Mouse (Mus musculus): ENCODE results near the gene Plekhh2. TPM values are rescaled to one million over a fixed set of nuclear protein-coding genes. Genes with fewer than 3 reads are reported as not detected.

The Plekhh2 gene
- polyA plus RNA-seq, 1 experiment from 2014 or later = 3.4 TPM

GRCm38 (mm10) chr17:84483673-84484320 lies 27.9 kb upstream of the Plekhh2 start:
- ATAC-seq (ENCODE audit: low FRiP score) = no peak

GRCm38 (mm10) chr17:84487415-84487814 lies 24.3 kb upstream of the Plekhh2 start:
- no peaks in the 10 kb centered on the region for H3K27me3 ChIP-seq (ENCODE audit: control insufficient read depth, insufficient read depth, low read length)
- no peak overlapping the region for H3K27ac ChIP-seq (ENCODE audit: low read depth, low read length)
- no peaks in the 10 kb centered on the region for H3K9me3 ChIP-seq (ENCODE audit: control insufficient read depth, low read length)
- no peaks in the 10 kb centered on the region for H3K4me1 ChIP-seq (replicated peaks; ENCODE audit: control insufficient read depth, insufficient read depth, low read length)
- no peak overlapping the region for H3K4me3 ChIP-seq (ENCODE audit: low read depth, low read length)
- 81% methylated on average over 2 of the region's 2 CpGs for WGBS
- ATAC-seq (ENCODE audit: low FRiP score) (no peak), DNase-seq (ENCODE audit: low spot score) (no peak)
- H3K4me2 ChIP-seq (replicated peaks; ENCODE audit: low read depth, low read length) = no peak overlapping the region
- no peak overlapping the region for H3K9ac ChIP-seq (ENCODE audit: low read depth, low read length)
- no peaks in the 10 kb centered on the region for H3K36me3 ChIP-seq (ENCODE audit: control insufficient read depth, insufficient read depth, low read length)

More at GRCm38 (mm10) chr17:84483673-84484320, 27.9 kb upstream of the Plekhh2 start:
- WGBS = 85% methylated on average over 6 of the region's 6 CpGs
- no peaks in the 10 kb centered on the region for H3K4me1 ChIP-seq (replicated peaks; ENCODE audit: control insufficient read depth, insufficient read depth, low read length)
- no peaks in the 10 kb centered on the region for H3K27me3 ChIP-seq (ENCODE audit: control insufficient read depth, insufficient read depth, low read length)
- H3K9me3 ChIP-seq (ENCODE audit: control insufficient read depth, low read length) = no peaks in the 10 kb centered on the region
- no peak for DNase-seq (ENCODE audit: low spot score)
- no peak overlapping the region for H3K9ac ChIP-seq (ENCODE audit: low read depth, low read length)
- no peak overlapping the region for H3K27ac ChIP-seq (ENCODE audit: low read depth, low read length)
- no peaks in the 10 kb centered on the region for H3K36me3 ChIP-seq (ENCODE audit: control insufficient read depth, insufficient read depth, low read length)
- no peak overlapping the region for H3K4me2 ChIP-seq (replicated peaks; ENCODE audit: low read depth, low read length)
- no peak overlapping the region for H3K4me3 ChIP-seq (ENCODE audit: low read depth, low read length)

GRCm38 (mm10) chr17:84492255-84492880 lies 19.3 kb upstream of the Plekhh2 start:
- no peaks in the 10 kb centered on the region for H3K4me1 ChIP-seq (replicated peaks; ENCODE audit: control insufficient read depth, insufficient read depth, low read length)
- 32% methylated on average over 5 of the region's 5 CpGs for WGBS
- DNase-seq (ENCODE audit: low spot score) (peak; percentile 26), ATAC-seq (ENCODE audit: low FRiP score) (no peak)
- no peaks in the 10 kb centered on the region for H3K9me3 ChIP-seq (ENCODE audit: control insufficient read depth, low read length)
- no peaks in the 10 kb centered on the region for H3K27me3 ChIP-seq (ENCODE audit: control insufficient read depth, insufficient read depth, low read length)
- H3K4me3 ChIP-seq (ENCODE audit: low read depth, low read length) = no peak overlapping the region
- no peak overlapping the region for H3K4me2 ChIP-seq (replicated peaks; ENCODE audit: low read depth, low read length)
- no peak overlapping the region for H3K27ac ChIP-seq (ENCODE audit: low read depth, low read length)
- H3K9ac ChIP-seq (ENCODE audit: low read depth, low read length) = no peak overlapping the region
- no peaks in the 10 kb centered on the region for H3K36me3 ChIP-seq (ENCODE audit: control insufficient read depth, insufficient read depth, low read length)

GRCm38 (mm10) chr17:84497026-84497425 lies 14.7 kb upstream of the Plekhh2 start:
- Histone ChIP-seq H3K4me1 (replicated peaks; ENCODE audit: control insufficient read depth, insufficient read depth, low read length) (no peaks in the 10 kb centered on the region), H3K27ac (ENCODE audit: low read depth, low read length) (no peak overlapping the region), H3K9me3 (ENCODE audit: control insufficient read depth, low read length) (no peaks in the 10 kb centered on the region), H3K4me2 (replicated peaks; ENCODE audit: low read depth, low read length) (no peak overlapping the region), H3K4me3 (ENCODE audit: low read depth, low read length) (no peak overlapping the region), H3K27me3 (ENCODE audit: control insufficient read depth, insufficient read depth, low read length) (no peaks in the 10 kb centered on the region), H3K9ac (ENCODE audit: low read depth, low read length) (no peak overlapping the region), H3K36me3 (ENCODE audit: control insufficient read depth, insufficient read depth, low read length) (no peaks in the 10 kb centered on the region)
- 87% methylated on average over 5 of the region's 5 CpGs for WGBS
- DNase-seq (ENCODE audit: low spot score) = no peak
- ATAC-seq (ENCODE audit: low FRiP score) = no peak

- DNase-seq (ENCODE audit: low spot score) (no peak), ATAC-seq (ENCODE audit: low FRiP score) (no peak)
- 60% methylated on average over 2 of the region's 2 CpGs for WGBS
- Histone ChIP-seq H3K4me3 (ENCODE audit: low read depth, low read length) (no peak overlapping the region), H3K36me3 (ENCODE audit: control insufficient read depth, insufficient read depth, low read length) (no peaks in the 10 kb centered on the region), H3K4me2 (replicated peaks; ENCODE audit: low read depth, low read length) (no peak overlapping the region), H3K4me1 (replicated peaks; ENCODE audit: control insufficient read depth, insufficient read depth, low read length) (no peaks in the 10 kb centered on the region), H3K27ac (ENCODE audit: low read depth, low read length) (no peak overlapping the region), H3K9ac (ENCODE audit: low read depth, low read length) (no peak overlapping the region), H3K27me3 (ENCODE audit: control insufficient read depth, insufficient read depth, low read length) (no peaks in the 10 kb centered on the region), H3K9me3 (ENCODE audit: control insufficient read depth, low read length) (no peaks in the 10 kb centered on the region)
Observed at GRCm38 (mm10) chr17:84497559-84497958, 14.1 kb upstream of the Plekhh2 start.

GRCm38 (mm10) chr17:84497972-84498604 lies 13.6 kb upstream of the Plekhh2 start:
- Histone ChIP-seq H3K27me3 (ENCODE audit: control insufficient read depth, insufficient read depth, low read length) (no peaks in the 10 kb centered on the region), H3K4me2 (replicated peaks; ENCODE audit: low read depth, low read length) (no peak overlapping the region), H3K4me3 (ENCODE audit: low read depth, low read length) (no peak overlapping the region), H3K36me3 (ENCODE audit: control insufficient read depth, insufficient read depth, low read length) (no peaks in the 10 kb centered on the region), H3K9ac (ENCODE audit: low read depth, low read length) (no peak overlapping the region), H3K9me3 (ENCODE audit: control insufficient read depth, low read length) (no peaks in the 10 kb centered on the region), H3K4me1 (replicated peaks; ENCODE audit: control insufficient read depth, insufficient read depth, low read length) (no peaks in the 10 kb centered on the region), H3K27ac (ENCODE audit: low read depth, low read length) (no peak overlapping the region)
- 76% methylated on average over 3 of the region's 3 CpGs for WGBS
- no peak for DNase-seq (ENCODE audit: low spot score)
- ATAC-seq (ENCODE audit: low FRiP score) = no peak

- H3K4me1 ChIP-seq (replicated peaks; ENCODE audit: control insufficient read depth, insufficient read depth, low read length) = no peaks in the 10 kb centered on the region
- H3K36me3 ChIP-seq (ENCODE audit: control insufficient read depth, insufficient read depth, low read length) = no peaks in the 10 kb centered on the region
- H3K4me3 ChIP-seq (ENCODE audit: low read depth, low read length) = no peak overlapping the region
- H3K4me2 ChIP-seq (replicated peaks; ENCODE audit: low read depth, low read length) = no peak overlapping the region
- H3K9me3 ChIP-seq (ENCODE audit: control insufficient read depth, low read length) = no peaks in the 10 kb centered on the region
- no peak overlapping the region for H3K9ac ChIP-seq (ENCODE audit: low read depth, low read length)
- ATAC-seq (ENCODE audit: low FRiP score) (no peak), DNase-seq (ENCODE audit: low spot score) (peak; percentile 10)
- H3K27ac ChIP-seq (ENCODE audit: low read depth, low read length) = no peak overlapping the region
- WGBS = 40% methylated on average over 5 of the region's 5 CpGs
- H3K27me3 ChIP-seq (ENCODE audit: control insufficient read depth, insufficient read depth, low read length) = no peaks in the 10 kb centered on the region
Observed at GRCm38 (mm10) chr17:84498639-84499038, 13.1 kb upstream of the Plekhh2 start.

GRCm38 (mm10) chr17:84502341-84502740 lies 9.4 kb upstream of the Plekhh2 start:
- Histone ChIP-seq H3K4me2 (replicated peaks; ENCODE audit: low read depth, low read length) (no peak overlapping the region), H3K27ac (ENCODE audit: low read depth, low read length) (no peak overlapping the region), H3K9me3 (ENCODE audit: control insufficient read depth, low read length) (no peaks in the 10 kb centered on the region), H3K4me1 (replicated peaks; ENCODE audit: control insufficient read depth, insufficient read depth, low read length) (no peaks in the 10 kb centered on the region), H3K36me3 (ENCODE audit: control insufficient read depth, insufficient read depth, low read length) (no peaks in the 10 kb centered on the region), H3K27me3 (ENCODE audit: control insufficient read depth, insufficient read depth, low read length) (no peaks in the 10 kb centered on the region), H3K4me3 (ENCODE audit: low read depth, low read length) (no peak overlapping the region), H3K9ac (ENCODE audit: low read depth, low read length) (no peak overlapping the region)
- DNase-seq (ENCODE audit: low spot score) (no peak), ATAC-seq (ENCODE audit: low FRiP score) (no peak)
- 85% methylated on average over 3 of the region's 3 CpGs for WGBS

- WGBS = 80% methylated on average over 2 of the region's 2 CpGs
- Histone ChIP-seq H3K27ac (ENCODE audit: low read depth, low read length) (no peak overlapping the region), H3K36me3 (ENCODE audit: control insufficient read depth, insufficient read depth, low read length) (no peaks in the 10 kb centered on the region), H3K27me3 (ENCODE audit: control insufficient read depth, insufficient read depth, low read length) (no peaks in the 10 kb centered on the region), H3K4me1 (replicated peaks; ENCODE audit: control insufficient read depth, insufficient read depth, low read length) (no peaks in the 10 kb centered on the region), H3K4me3 (ENCODE audit: low read depth, low read length) (no peak overlapping the region), H3K9me3 (ENCODE audit: control insufficient read depth, low read length) (no peaks in the 10 kb centered on the region), H3K4me2 (replicated peaks; ENCODE audit: low read depth, low read length) (no peak overlapping the region), H3K9ac (ENCODE audit: low read depth, low read length) (no peak overlapping the region)
- DNase-seq (ENCODE audit: low spot score) (no peak), ATAC-seq (ENCODE audit: low FRiP score) (no peak)
Observed at GRCm38 (mm10) chr17:84505922-84506321, 5.8 kb upstream of the Plekhh2 start.

Measured in hindbrain, embryonic 11.5 days (tissue).